Mouse (Mus musculus): ENCODE data around the gene Zdhhc18. TPM values are rescaled to one million over a fixed set of nuclear protein-coding genes. Genes with fewer than 3 reads are reported as not detected.

The Zdhhc18 gene
- total and polyA plus RNA-seq, 3 experiments: 6.7 to 15.6 TPM; not detected in 1

GRCm38 (mm10) chr4:133583690-133584058, 66.3 kb downstream of the Zdhhc18 start:
- no peak for TF ChIP-seq ZMIZ1 (IDR thresholded peaks at IDR 0.05; ENCODE audit: low read depth, low read length)
- TF ChIP-seq CTCF (IDR thresholded peaks at IDR 0.05 in 2 of 3, conservative IDR thresholded peaks at IDR 0.05 in 1 of 3; ENCODE audit: control insufficient read depth in 1 of 3, insufficient read depth in 1 of 3, low read depth in 2 of 3, low read length in 3 of 3, poor library complexity in 1 of 3, severe bottlenecking in 1 of 3): no peak
- no peak for TF ChIP-seq ELF1 (IDR thresholded peaks at IDR 0.05; ENCODE audit: low read depth, low read length)
- no peak for TF ChIP-seq HCFC1 (IDR thresholded peaks at IDR 0.05; ENCODE audit: low read depth, low read length)
- TF ChIP-seq MYC (IDR thresholded peaks at IDR 0.05; ENCODE audit: low read depth, low read length): no peak
- no peak for TF ChIP-seq KAT2A (conservative IDR thresholded peaks at IDR 0.05; ENCODE audit: low read depth, low read length)
- TF ChIP-seq BHLHE40 (IDR thresholded peaks at IDR 0.05; ENCODE audit: borderline replicate concordance, low read depth, low read length): no peak
- TF ChIP-seq RAD21 (IDR thresholded peaks at IDR 0.05; ENCODE audit: low read depth, low read length): no peak
- TF ChIP-seq SMC3 (IDR thresholded peaks at IDR 0.05; ENCODE audit: low read depth, low read length): no peak
- TF ChIP-seq CHD1 (IDR thresholded peaks at IDR 0.05; ENCODE audit: low read depth, low read length): no peak

GRCm38 (mm10) chr4:133577983-133578382, 72.0 kb downstream of the Zdhhc18 start:
- Histone ChIP-seq H3K4me3 (ENCODE audit: control insufficient read depth in 1 of 2, insufficient read depth in 1 of 2, low read depth in 2 of 2, low read length in 2 of 2) (no peak overlapping the region), H3K4me1 (ENCODE audit: control insufficient read depth in 1 of 2, insufficient read depth in 2 of 2, low read length in 2 of 2) (no peaks in the 10 kb centered on the region), H3K9me3 (replicated peaks; ENCODE audit: insufficient read depth, low read length) (no peaks in the 10 kb centered on the region), H3K36me3 (ENCODE audit: control insufficient read depth in 1 of 2, insufficient read depth in 2 of 2, low read length in 2 of 2) (no peaks in the 10 kb centered on the region), H3K79me2 (ENCODE audit: control insufficient read depth, insufficient read depth, low read length, poor library complexity) (peaks cover 4% of the 10 kb centered on the region; the same call in 1 of the 2 replicates), H3K27me3 (ENCODE audit: control insufficient read depth in 1 of 2, insufficient read depth in 2 of 2, low read length in 2 of 2) (no peaks in the 10 kb centered on the region), H3K27ac (ENCODE audit: control insufficient read depth, low read depth, low read length) (no peak overlapping the region), H3K9ac (ENCODE audit: control insufficient read depth, low read depth, low read length, poor library complexity, severe bottlenecking) (no peak overlapping the region)
- TF ChIP-seq MYC (IDR thresholded peaks at IDR 0.05; ENCODE audit: low read depth, low read length): no peak
- no peak for TF ChIP-seq SMC3 (IDR thresholded peaks at IDR 0.05; ENCODE audit: low read depth, low read length)
- no peak for TF ChIP-seq MAX (IDR thresholded peaks at IDR 0.05; ENCODE audit: low read length)
- no peak for TF ChIP-seq EP300 (IDR thresholded peaks at IDR 0.05; ENCODE audit: low read depth in 1 of 2, low read length in 2 of 2)
- no peak for TF ChIP-seq BHLHE40 (IDR thresholded peaks at IDR 0.05; ENCODE audit: borderline replicate concordance, low read depth, low read length)
- no peak for TF ChIP-seq ZKSCAN1 (IDR thresholded peaks at IDR 0.05; ENCODE audit: low read depth, low read length)
- no peak for TF ChIP-seq USF2 (IDR thresholded peaks at IDR 0.05; ENCODE audit: borderline replicate concordance in 1 of 2, insufficient read depth in 1 of 2, low read depth in 1 of 2, low read length in 2 of 2)
- TF ChIP-seq ZMIZ1 (IDR thresholded peaks at IDR 0.05; ENCODE audit: low read depth, low read length): no peak
- no peak for TF ChIP-seq UBTF (IDR thresholded peaks at IDR 0.05; ENCODE audit: borderline replicate concordance, insufficient read depth, low read depth, low read length)
- no peak for TF ChIP-seq HCFC1 (IDR thresholded peaks at IDR 0.05; ENCODE audit: low read depth, low read length)
- no peak for DNase-seq (ENCODE audit: low read depth, low spot score)

More at GRCm38 (mm10) chr4:133583690-133584058, 66.3 kb downstream of the Zdhhc18 start:
- Histone ChIP-seq H3K27ac (ENCODE audit: control insufficient read depth, low read depth, low read length) (peak overlapping the region; percentile 81), H3K9ac (ENCODE audit: control insufficient read depth, low read depth, low read length, poor library complexity, severe bottlenecking) (peak overlapping the region; percentile 83), H3K4me3 (ENCODE audit: control insufficient read depth in 1 of 2, insufficient read depth in 1 of 2, low read depth in 2 of 2, low read length in 2 of 2) (peak overlapping the region; percentile 86 to 95), H3K79me2 (ENCODE audit: control insufficient read depth, insufficient read depth, low read length, poor library complexity) (peaks cover 7% of the 10 kb centered on the region; the same call in 1 of the 2 replicates), H3K36me3 (ENCODE audit: control insufficient read depth in 1 of 2, insufficient read depth in 2 of 2, low read length in 2 of 2) (peaks cover 0 to 3% of the 10 kb centered on the region in 2 experiments; a peak in 2 of 4 replicates), H3K4me1 (ENCODE audit: control insufficient read depth in 1 of 2, insufficient read depth in 2 of 2, low read length in 2 of 2) (peaks cover 0 to 6% of the 10 kb centered on the region in 2 experiments; a peak in 2 of 4 replicates), H3K9me3 (replicated peaks; ENCODE audit: insufficient read depth, low read length) (no peaks in the 10 kb centered on the region), H3K27me3 (ENCODE audit: control insufficient read depth in 1 of 2, insufficient read depth in 2 of 2, low read length in 2 of 2) (no peaks in the 10 kb centered on the region)
- no peak for DNase-seq (ENCODE audit: low read depth, low spot score)
